Mouse (Mus musculus): Measurements from ENCODE around the gene Smg6.

GRCm38 (mm10) chr11:75094759-75095158, 169.1 kb downstream of the Smg6 start:
- TF ChIP-seq POLR2A (IDR thresholded peaks at IDR 0.05; ENCODE audit: borderline replicate concordance, extremely low read depth, low read depth, low read length) (no peak), CTCF (IDR thresholded peaks at IDR 0.05; ENCODE audit: insufficient read depth, low read length) (no peak)

All from lung, adult 2 months (tissue).